Mouse (Mus musculus): ENCODE data around the gene H2afv.
"Not testable (repeated sequence)": the region's sequence is repeated elsewhere in the genome, so short reads cannot be mapped to it uniquely, and the experiment has no call there.

Gene H2afv

DNA sequence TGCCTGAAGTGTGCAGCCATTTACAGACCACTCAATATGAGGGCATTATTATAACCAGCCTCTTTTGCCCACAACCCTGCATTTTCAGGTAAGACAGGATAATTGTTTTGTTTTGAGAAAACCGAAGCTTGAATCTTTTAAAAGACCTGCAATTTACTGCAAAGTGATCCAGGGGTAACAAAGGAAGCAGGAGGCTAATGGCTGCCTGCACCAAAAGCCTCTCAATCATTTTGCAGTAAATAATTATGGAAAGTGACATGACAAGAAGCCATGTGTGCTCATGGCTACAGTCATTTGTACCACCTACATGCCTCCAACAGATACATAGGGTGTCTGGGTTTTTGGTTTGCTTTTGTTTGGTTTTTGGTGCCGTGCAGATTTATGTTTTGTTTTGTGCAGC, 26.8 kb upstream of the H2afv start:
- DNase-seq (ENCODE audit: low spot score in 2 of 2), result no peak

- no peak for DNase-seq (ENCODE audit: low spot score in 2 of 2)
Measured at GRCm38 (mm10) chr11:6468541-6468940, 24.3 kb upstream of the H2afv start.

DNA sequence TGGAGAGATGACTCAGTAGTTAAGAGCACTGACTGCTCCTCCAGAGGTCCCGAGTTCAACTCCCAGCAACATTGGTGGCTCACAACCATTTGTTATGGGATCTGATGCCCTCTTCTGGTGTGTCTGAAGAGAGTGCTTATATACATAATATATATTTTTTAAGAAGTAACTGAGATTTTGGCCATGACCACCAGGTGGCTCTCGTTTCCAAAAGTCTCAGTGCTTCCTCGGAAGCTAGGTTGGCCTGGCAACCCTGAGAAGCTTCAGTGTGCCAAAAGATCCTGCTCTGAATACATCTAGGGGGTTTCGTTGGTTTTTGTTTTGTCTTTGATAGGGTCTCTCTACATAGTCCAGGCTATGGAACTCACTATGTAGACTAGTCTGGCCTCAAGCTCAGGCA, 20.9 kb upstream of the H2afv start:
- peak; percentile 64 to 76 for DNase-seq (ENCODE audit: low spot score in 2 of 2)

GRCm38 (mm10) chr11:6463159-6463837, 19.1 kb upstream of the H2afv start:
- no peak for DNase-seq (ENCODE audit: low spot score in 2 of 2)

- DNase-seq (ENCODE audit: low spot score in 2 of 2), result no peak
Measured at GRCm38 (mm10) chr11:6456083-6456482, 11.8 kb upstream of the H2afv start.

- DNase-seq (ENCODE audit: low spot score in 2 of 2), result not testable (repeated sequence)
Measured at GRCm38 (mm10) chr11:6448155-6448554, 3.9 kb upstream of the H2afv start.

DNA sequence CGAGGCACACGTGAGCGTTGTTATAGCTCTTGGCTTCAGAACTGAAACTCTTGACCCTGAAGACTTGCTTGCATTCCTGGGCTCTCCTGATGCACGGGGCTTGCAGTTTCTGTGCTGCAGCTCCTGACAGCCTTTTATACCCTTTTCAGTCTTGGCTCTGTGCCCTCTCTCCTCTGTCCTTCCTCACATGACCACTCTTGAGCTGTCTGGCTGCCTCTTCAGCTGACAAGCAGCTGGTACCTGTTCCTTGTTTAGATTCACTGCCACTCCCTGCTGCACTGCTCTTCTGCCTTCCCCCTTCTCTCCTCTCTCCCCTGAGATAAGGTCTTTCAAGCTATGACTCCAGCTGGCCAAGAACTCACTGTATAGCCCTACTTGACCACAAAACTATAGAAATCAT, 3.2 kb upstream of the H2afv start:
- no peak for DNase-seq (ENCODE audit: low spot score in 2 of 2)

- DNase-seq (ENCODE audit: low spot score in 2 of 2), result no peak
Measured at GRCm38 (mm10) chr11:6445951-6446350, 1.7 kb upstream of the H2afv start.

GRCm38 (mm10) chr11:6445441-6445840, 1.2 kb upstream of the H2afv start:
- no peak for DNase-seq (ENCODE audit: low spot score in 2 of 2)

GRCm38 (mm10) chr11:6443727-6444076, 541 bp downstream of the H2afv start:
- no peak for DNase-seq (ENCODE audit: low spot score in 2 of 2)

DNA sequence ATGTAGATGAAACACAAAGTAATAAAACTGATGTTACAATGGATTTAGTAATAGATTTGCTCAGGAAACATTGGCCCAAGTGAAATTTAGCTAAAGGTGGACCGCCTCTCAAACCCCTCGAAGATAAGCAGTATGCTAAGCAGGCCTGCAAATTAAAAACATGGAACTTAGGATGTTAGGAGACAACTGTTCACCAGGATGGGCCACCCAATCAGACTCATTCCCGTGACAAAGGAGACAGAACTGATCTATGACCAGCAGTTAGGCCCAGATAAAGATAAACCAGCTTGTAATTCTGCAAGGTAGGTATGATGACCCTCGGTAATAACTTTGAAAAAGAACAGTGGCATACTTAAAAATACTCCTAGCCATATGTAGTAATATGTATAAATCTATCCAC, 1.1 kb downstream of the H2afv start:
- no peak for DNase-seq (ENCODE audit: low spot score in 2 of 2)

DNA sequence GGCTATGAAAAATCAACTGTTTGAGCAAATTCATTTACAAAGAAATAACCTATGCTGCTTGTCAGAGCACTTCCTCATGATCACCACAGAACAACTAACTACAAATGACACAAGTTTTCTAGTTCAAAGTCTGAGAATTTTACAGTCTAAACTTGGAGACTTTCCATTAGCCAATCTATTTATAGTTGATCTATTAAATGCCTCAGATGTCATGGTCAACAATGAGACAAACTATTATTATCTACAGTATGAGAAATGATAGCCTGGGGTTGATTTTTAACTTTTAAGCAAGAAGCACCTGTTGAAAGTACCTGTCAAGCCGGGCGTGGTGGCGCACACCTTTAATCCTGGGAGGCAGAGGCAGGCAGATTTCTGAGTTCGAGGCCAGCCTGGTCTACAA, 1.7 kb downstream of the H2afv start:
- no peak for DNase-seq (ENCODE audit: low spot score in 2 of 2)

DNA sequence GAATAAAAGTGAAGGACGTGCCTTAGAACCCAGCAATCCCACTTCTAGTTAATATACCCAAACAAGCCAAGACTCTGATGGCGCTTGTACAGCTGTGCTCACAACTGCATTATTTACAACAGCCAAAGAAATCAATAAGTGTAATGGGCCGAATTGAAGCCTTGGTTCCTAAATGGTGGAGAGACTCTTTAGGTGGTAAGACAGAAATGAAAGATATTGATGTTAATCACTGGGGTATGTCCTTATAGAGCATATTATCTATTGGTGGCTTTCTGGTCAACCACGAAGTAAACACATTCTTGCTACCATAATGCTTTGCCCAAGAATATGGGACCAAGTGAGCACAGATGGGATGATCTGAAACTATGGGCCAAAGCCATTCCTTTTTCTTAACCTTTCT, 4.1 kb downstream of the H2afv start:
- no peak for DNase-seq (ENCODE audit: low spot score in 2 of 2)

DNA sequence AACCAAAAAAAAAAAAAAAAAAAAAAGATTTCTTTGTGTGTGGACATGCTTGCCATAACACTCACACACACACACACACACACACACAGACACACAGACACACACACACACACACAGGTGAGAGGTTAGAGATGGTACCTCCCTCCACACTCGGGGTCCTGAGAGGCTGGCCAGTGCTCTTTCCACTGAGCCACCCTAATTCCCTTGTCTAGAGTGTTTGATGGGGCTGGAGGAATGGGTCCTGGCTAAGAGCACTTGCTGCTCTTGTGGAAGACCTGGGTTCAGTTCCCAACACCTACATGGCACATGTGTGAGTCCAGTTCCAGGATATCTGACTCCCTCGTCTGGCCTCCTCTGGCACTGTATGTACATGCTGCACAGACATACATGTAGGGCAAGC, 6.6 kb downstream of the H2afv start:
- no peak for DNase-seq (ENCODE audit: low spot score in 2 of 2)

DNA sequence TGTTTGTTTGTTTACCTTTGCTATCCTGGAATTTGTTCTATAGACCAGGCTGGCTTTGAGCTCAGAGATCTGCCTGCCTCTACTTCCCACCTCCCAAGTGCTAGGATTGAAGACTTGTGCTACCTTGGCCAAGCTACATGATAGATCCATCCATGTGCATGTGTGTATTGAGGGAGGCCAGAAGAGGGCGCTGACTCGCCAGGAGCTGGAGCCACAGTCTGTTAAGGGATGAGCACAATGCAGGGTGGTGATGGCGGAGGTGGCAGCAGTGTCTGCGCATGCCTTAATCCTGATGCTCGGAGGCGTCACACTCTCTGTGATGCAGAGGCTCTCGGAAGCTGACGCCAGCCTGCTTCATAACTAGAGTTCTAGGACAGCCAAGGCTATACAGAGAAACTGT, 7.8 kb downstream of the H2afv start:
- DNase-seq (ENCODE audit: low spot score in 2 of 2), result peak in 1 of 2 experiments; percentile 41

DNA sequence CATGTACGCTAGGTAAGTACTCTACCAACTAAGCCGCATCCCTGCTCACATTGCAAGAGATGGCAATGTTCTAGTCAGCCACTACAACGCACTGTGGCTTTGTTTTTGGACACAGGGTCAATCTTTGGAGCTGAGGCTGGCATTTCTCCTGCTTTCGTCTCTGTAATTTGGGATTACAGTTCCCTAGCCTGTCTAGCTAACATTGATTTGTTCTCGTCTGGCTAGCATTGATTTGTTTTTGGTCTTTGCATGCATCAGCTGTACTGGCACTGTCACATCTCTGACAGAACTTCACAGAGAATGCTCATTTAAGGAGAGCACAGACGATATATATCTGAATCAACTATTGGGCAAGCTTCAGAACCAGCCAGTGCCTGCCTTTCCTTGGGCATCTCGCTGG, 14.1 kb downstream of the H2afv start:
- no peak for DNase-seq (ENCODE audit: low spot score in 2 of 2)

- no peak for DNase-seq (ENCODE audit: low spot score in 2 of 2)
Measured at GRCm38 (mm10) chr11:6420722-6421350, 23.4 kb downstream of the H2afv start.

DNA sequence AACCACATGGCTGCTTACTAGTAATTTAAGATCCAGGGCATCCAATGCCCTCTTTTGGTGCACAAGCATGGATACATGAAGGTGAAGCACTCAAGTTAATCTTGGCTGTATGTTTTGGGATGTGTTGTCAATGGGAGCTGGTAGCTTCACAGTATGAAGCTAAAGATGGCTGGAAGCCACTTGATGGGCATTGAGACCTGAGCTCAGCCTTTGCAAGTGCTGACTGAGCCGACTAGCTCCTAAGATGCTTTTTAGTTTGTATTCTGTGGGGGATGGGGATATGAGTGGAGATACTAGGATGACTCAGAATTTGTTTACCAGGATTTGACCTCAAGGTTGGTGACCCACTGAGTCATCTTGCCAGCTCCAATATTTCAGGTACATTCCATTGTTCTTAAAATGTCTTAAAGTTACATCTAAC, 23.9 kb downstream of the H2afv start:
- DNase-seq (ENCODE audit: low spot score in 2 of 2), result no peak

DNA sequence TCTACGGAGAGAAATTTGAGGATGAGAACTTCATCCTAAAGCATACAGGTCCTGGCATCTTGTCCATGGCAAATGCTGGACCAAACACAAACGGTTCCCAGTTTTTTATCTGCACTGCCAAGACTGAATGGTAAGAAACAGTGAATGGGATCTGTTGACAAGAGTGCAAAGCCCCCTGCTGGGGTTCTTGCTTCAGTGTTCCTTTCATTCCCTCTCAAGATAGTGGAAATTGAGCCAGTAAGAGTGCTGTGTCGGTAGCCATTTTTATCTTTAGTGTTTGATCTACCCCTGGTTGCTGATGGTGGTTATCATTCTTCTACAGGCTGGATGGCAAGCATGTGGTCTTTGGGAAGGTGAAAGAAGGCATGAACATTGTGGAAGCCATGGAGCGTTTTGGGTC, 25.1 kb downstream of the H2afv start:
- DNase-seq (ENCODE audit: low spot score in 2 of 2), result not testable (repeated sequence)

DNA sequence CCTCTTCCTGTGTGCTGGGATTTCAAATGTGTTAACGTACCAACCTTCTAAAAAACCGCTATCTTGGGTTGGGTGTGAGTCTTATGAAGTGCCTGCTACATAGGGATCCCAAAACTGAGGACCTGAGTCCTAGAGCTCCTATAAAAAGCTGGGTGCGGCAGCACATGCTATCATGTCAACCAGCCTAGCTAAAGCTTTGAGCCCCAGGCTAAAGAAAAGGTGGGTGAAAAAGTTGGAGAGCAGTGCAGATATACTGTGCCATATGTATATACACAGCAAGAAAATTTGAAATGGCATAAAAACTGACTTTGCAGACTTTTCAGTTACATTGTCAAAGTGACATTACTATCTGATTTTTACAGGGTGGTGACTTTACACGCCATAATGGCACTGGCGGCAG, 25.5 kb downstream of the H2afv start:
- DNase-seq (ENCODE audit: low spot score in 2 of 2), result no peak

- DNase-seq (ENCODE audit: low spot score in 2 of 2), result no peak
Measured at GRCm38 (mm10) chr11:6417490-6417889, 26.8 kb downstream of the H2afv start.

GRCm38 (mm10) chr11:6417069-6417468, 27.2 kb downstream of the H2afv start:
- DNase-seq (ENCODE audit: low spot score in 2 of 2), result no peak

GRCm38 (mm10) chr11:6416405-6417034, 27.7 kb downstream of the H2afv start:
- DNase-seq (ENCODE audit: low spot score in 2 of 2), result peak; percentile 82 to 84
